Mouse (Mus musculus) limb, embryonic 12.5 days (tissue): Measurements from ENCODE around the gene Vipr1. TPM values are rescaled to one million over a fixed set of nuclear protein-coding genes. Genes with fewer than 3 reads are reported as not detected.

ENCODE experiments used
- ATAC-seq: fragments of 200-750 bp; cut with Nextera tagmentation; 2 replicates; pipeline ENCODE4 v1.8.0; 2017; ENCODE audit warnings: low read depth, moderate TSS enrichment; ENCODE audit not compliant: insufficient number of reproducible peaks, insufficient read depth, low FRiP score, low TSS enrichment
- H3K27ac ChIP-seq: fragments of 300-500 bp; sonication (generic); 2 replicates; pipeline ENCODE4 v1.5.1; 2016; ENCODE audit warnings: mild to moderate bottlenecking, moderate library complexity
- H3K27me3 ChIP-seq: fragments of 300-500 bp; sonication (generic); 2 replicates; pipeline ENCODE4 v1.6.1; 2016; ENCODE audit warnings: mild to moderate bottlenecking, moderate library complexity
- H3K36me3 ChIP-seq: fragments of 300-500 bp; sonication (generic); 2 replicates; pipeline ENCODE4 v1.6.1; 2016; ENCODE audit warnings: mild to moderate bottlenecking, moderate library complexity
- H3K4me1 ChIP-seq: fragments of 300-500 bp; sonication (generic); replicated peaks from 2 replicates; pipeline ENCODE4 v1.6.1; 2016
- H3K4me2 ChIP-seq: fragments of 300-500 bp; sonication (generic); 2 replicates; pipeline ENCODE4 v1.6.1; 2016; ENCODE audit warnings: mild to moderate bottlenecking, moderate library complexity
- H3K4me3 ChIP-seq: fragments of 300-500 bp; sonication (generic); replicated peaks from 2 replicates; pipeline ENCODE4 v1.5.1; 2016; ENCODE audit warnings: mild to moderate bottlenecking
- H3K9ac ChIP-seq: fragments of 300-500 bp; sonication (generic); replicated peaks from 2 replicates; pipeline ENCODE4 v1.6.1; 2016; ENCODE audit warnings: mild to moderate bottlenecking, moderate library complexity
- H3K9me3 ChIP-seq: fragments of 300-500 bp; sonication (generic); 2 replicates; pipeline ENCODE4 v1.6.1; 2016; ENCODE audit warnings: mild to moderate bottlenecking, moderate library complexity
- WGBS: fragments of 180-500 bp; shearing (Covaris S2); methylation state at CpG from one replicate; pipeline ENCODE4 v1.1.7; 2016; 5-methylcytosine and 5-hydroxymethylcytosine counted together
- polyA plus RNA-seq: library from polyadenylated mRNA; unstranded; fragments of >200 nt; fragmentation: Nextera tagmentation; extraction: Ambion mirVana; gene quantifications from 2 replicates; pipeline ENCODE4 v1.2.1, GENCODE M21; 2016

The Vipr1 gene
- polyA plus RNA-seq, 1 experiment from 2014 or later = 1.1 TPM

DNA sequence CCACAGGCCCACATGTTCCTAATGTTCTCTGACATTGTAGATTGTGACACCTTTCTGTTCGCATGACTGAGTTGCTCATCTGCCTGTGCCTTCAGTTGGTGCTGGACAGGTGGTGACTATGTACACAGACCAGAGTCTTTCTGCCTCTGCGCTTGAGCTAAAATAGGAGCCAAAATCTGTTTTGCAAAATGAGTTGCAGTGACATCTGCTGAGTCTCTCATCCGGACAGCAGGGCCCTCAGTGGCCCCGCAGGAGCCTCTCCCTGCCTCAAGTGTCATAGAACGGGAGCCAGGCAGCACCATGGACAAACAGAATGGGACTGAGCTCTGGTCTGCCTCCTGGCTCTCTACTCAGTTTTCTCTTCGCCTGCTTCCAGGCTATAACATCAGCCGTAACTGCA lies 17.3 kb downstream of the Vipr1 start:
- no peak overlapping the region for H3K9ac ChIP-seq
- no peaks in the 10 kb centered on the region for H3K36me3 ChIP-seq
- peaks cover 14% of the 10 kb centered on the region for H3K4me1 ChIP-seq
- no peaks in the 10 kb centered on the region for H3K9me3 ChIP-seq
- 74% methylated on average over 7 of the region's 7 CpGs for WGBS
- ATAC-seq = no peak
- no peak overlapping the region for H3K27ac ChIP-seq
- H3K27me3 ChIP-seq = peaks cover 40% of the 10 kb centered on the region
- no peak overlapping the region for H3K4me2 ChIP-seq
- H3K4me3 ChIP-seq = no peak overlapping the region

DNA sequence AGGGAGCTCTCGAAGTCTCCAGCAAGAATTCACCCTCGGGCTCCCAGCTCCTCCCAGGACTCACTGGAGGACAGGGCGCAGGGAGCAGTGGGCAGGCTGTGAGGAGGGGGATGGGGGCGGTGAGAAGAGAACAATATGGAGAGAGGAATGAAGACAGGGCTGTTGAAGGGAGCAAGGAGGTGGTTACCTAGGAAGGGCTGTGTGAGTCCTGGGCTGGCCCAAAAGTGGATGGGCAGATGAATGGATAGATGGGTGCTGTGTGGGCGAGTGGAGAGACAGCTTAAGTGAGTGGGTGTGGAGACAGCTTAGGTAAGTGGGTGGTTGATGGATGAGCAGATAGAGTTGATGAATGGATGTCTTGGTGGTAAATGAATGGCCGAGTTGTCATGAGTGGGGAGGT lies 21.0 kb downstream of the Vipr1 start:
- no peak for ATAC-seq
- no peak overlapping the region for H3K4me2 ChIP-seq
- no peak overlapping the region for H3K27ac ChIP-seq
- H3K9ac ChIP-seq = no peak overlapping the region
- H3K36me3 ChIP-seq = no peaks in the 10 kb centered on the region
- 73% methylated on average over 6 of the region's 6 CpGs for WGBS
- H3K9me3 ChIP-seq = no peaks in the 10 kb centered on the region
- no peak overlapping the region for H3K4me3 ChIP-seq
- peaks cover 6% of the 10 kb centered on the region for H3K4me1 ChIP-seq
- peaks cover 57% of the 10 kb centered on the region for H3K27me3 ChIP-seq

DNA sequence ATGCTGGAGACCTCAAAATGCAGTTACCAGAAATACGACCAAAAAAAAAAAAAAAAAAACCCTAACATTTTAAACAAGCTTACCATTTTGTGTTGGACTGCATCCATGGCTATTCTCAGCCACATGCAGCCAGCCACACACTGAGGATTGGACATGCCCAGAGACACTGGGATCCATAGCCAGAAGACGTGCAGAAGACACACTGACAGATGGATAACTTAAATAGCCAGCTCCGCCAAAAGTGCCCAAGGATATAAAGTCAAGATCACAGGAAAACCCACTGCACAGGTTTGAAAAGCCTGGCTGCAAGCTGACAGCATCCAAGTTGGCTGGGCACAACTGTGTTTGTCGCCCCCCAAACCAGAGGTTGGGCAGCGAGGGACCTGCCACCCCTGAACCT lies 21.6 kb downstream of the Vipr1 start:
- no peak overlapping the region for H3K27ac ChIP-seq
- H3K9me3 ChIP-seq = no peaks in the 10 kb centered on the region
- H3K4me1 ChIP-seq = peaks cover 12% of the 10 kb centered on the region
- ATAC-seq = no peak
- H3K4me2 ChIP-seq = no peak overlapping the region
- no peak overlapping the region for H3K9ac ChIP-seq
- WGBS = 80% methylated on average over 5 of the region's 5 CpGs
- H3K4me3 ChIP-seq = no peak overlapping the region
- peaks cover 57% of the 10 kb centered on the region for H3K27me3 ChIP-seq
- H3K36me3 ChIP-seq = no peaks in the 10 kb centered on the region

DNA sequence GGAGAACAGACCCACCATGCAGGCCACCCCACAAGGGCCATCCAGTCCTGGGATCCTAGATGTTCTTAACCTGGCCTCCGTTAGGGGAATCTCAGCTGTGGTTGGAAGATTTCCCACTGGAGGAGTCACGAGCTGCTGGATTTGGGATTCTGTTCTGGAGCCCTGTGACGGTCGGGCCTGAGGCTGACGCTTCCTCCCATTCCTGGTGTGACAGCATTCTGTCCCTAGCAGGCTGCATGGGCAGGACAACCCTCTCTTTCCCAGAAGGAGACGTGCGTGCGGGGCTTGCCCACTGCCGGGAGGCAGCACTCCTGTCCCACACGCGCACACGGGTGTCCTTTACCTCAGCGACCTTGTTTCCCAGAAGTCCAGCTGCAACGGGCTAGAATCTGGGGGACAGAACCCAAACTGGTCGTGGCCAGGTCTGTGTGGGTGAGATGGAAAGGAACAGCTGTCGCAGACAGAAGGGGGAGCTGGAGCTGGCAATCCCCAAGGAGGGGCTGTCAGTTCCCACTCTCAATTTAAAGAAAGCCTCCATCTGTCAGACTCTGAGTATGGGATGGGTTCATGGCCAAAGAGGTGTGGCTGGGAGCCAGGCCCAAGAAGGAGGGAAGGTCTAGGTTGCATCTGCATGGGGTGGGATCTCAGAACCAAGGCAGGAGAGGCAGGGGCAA lies 24.6 kb downstream of the Vipr1 start:
- 73% methylated on average over 16 of the region's 16 CpGs for WGBS

DNA sequence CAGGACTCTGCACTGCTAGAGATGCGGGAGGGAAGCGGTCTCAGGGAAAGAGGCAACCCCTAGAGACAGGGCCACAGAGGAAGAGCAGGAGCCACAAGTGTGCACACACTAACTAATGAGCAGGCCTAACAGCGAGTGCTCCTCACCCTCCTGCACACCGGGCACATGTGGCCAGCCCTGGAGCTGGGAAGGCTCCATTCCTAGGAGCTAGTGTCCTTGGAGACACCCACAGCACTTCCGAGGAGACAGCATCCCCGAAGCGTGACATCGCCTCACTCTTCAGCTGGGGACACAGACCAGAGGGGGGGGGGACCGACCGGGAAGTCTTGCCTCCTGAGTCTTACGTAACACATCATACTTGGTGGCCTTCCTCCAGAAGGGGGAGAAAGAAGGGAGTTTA lies 25.3 kb downstream of the Vipr1 start:
- no peak overlapping the region for H3K27ac ChIP-seq
- H3K4me2 ChIP-seq = no peak overlapping the region
- WGBS = 86% methylated on average over 11 of the region's 11 CpGs
- no peak overlapping the region for H3K4me3 ChIP-seq
- peaks cover 63% of the 10 kb centered on the region for H3K27me3 ChIP-seq
- H3K9ac ChIP-seq = no peak overlapping the region
- peaks cover 25% of the 10 kb centered on the region for H3K4me1 ChIP-seq
- no peaks in the 10 kb centered on the region for H3K36me3 ChIP-seq
- no peaks in the 10 kb centered on the region for H3K9me3 ChIP-seq
- no peak for ATAC-seq

More for the DNA sequence above, 24.6 kb downstream of the Vipr1 start:
- peaks cover 63% of the 10 kb centered on the region for H3K27me3 ChIP-seq
- H3K4me2 ChIP-seq = no peak overlapping the region
- no peak overlapping the region for H3K4me3 ChIP-seq
- 0 out of 2 replicates have a peak overlapping the region, but pooled peaks have one; percentile 29 for H3K27ac ChIP-seq
- H3K9me3 ChIP-seq = no peaks in the 10 kb centered on the region
- ATAC-seq = no peak
- peak overlapping the region; percentile 37; the same call in 1 of the 2 replicates for H3K9ac ChIP-seq
- peaks cover 22% of the 10 kb centered on the region for H3K4me1 ChIP-seq
- H3K36me3 ChIP-seq = no peaks in the 10 kb centered on the region

DNA sequence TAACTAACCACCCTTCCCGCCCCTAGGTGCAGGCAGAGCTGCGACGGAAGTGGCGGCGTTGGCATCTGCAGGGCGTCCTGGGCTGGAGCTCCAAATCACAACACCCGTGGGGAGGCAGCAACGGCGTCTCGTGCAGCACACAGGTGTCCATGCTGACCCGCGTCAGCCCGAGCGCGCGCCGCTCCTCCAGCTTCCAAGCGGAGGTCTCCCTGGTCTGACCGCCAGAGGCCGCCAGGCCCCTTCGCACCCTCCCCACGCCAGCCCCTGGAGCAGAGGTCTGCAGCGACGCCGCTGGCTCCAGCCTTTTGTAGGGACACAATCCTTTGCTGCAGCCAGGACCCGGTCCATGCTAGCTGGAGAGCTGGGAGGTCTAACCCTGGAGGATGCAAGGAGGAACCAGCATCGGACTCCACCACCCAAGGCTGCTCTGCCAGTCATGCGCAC lies 26.9 kb downstream of the Vipr1 start:
- Histone ChIP-seq H3K4me3 (peak overlapping the region; percentile 33), H3K36me3 (no peaks in the 10 kb centered on the region), H3K9ac (peak overlapping the region; percentile 34), H3K4me1 (peaks cover 25% of the 10 kb centered on the region), H3K9me3 (no peaks in the 10 kb centered on the region), H3K27ac (no peak overlapping the region), H3K27me3 (peaks cover 59% of the 10 kb centered on the region), H3K4me2 (peak overlapping the region; percentile 59)
- WGBS = 1% methylated on average over 28 of the region's 28 CpGs
- ATAC-seq = peak; percentile 33; the same call in 1 of the 2 replicates

DNA sequence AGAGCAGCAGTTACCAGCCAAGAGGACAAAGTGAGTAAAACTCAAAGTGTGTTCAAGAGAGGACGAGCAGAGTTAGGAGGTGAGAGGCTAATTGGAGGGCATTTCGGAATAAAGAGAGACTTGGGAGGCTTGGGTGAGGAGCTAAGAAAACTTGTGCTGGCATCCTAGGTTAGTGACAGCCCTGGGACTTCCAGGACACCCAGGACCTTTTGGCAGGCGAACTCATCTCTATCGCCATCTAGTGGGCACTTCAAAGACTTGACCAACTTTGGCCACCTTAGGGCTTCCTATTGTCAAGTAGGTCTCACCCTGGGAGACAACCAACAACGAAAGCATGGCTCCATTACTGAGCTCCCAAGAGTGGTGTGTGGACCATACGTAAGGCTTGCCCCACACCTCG lies 28.8 kb downstream of the Vipr1 start:
- no peak overlapping the region for H3K4me2 ChIP-seq
- no peak overlapping the region for H3K9ac ChIP-seq
- H3K27me3 ChIP-seq = peaks cover 49% of the 10 kb centered on the region
- H3K4me1 ChIP-seq = peaks cover 25% of the 10 kb centered on the region
- H3K4me3 ChIP-seq = no peak overlapping the region
- H3K36me3 ChIP-seq = no peaks in the 10 kb centered on the region
- no peaks in the 10 kb centered on the region for H3K9me3 ChIP-seq
- H3K27ac ChIP-seq = no peak overlapping the region
- no peak for ATAC-seq
- WGBS = 23% methylated on average over 7 of the region's 7 CpGs

DNA sequence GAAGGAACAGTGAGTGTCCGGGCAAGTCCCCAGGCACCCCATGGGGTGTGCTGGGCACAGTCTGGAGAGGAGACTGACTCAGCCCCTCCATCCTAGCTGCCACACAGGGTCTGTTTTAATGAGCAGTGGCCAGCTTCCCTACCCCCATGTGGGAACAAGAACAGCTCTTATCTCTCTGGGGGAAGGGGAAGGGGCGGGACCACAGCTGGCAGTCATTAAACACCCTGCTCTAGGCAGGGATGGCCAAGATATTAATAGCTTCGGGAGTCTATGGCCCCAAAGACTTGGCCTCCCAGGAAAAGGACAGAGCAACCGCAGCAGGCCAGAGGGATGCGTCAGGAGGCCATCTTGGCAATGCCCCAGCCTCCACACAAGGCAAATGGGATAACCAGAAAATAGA lies 29.8 kb downstream of the Vipr1 start:
- H3K9ac ChIP-seq = no peak overlapping the region
- WGBS = 51% methylated on average over 5 of the region's 5 CpGs
- no peak overlapping the region for H3K4me3 ChIP-seq
- H3K9me3 ChIP-seq = no peaks in the 10 kb centered on the region
- no peaks in the 10 kb centered on the region for H3K36me3 ChIP-seq
- no peak overlapping the region for H3K27ac ChIP-seq
- no peak for ATAC-seq
- no peak overlapping the region for H3K4me2 ChIP-seq
- H3K4me1 ChIP-seq = peaks cover 19% of the 10 kb centered on the region
- H3K27me3 ChIP-seq = peaks cover 40% of the 10 kb centered on the region

DNA sequence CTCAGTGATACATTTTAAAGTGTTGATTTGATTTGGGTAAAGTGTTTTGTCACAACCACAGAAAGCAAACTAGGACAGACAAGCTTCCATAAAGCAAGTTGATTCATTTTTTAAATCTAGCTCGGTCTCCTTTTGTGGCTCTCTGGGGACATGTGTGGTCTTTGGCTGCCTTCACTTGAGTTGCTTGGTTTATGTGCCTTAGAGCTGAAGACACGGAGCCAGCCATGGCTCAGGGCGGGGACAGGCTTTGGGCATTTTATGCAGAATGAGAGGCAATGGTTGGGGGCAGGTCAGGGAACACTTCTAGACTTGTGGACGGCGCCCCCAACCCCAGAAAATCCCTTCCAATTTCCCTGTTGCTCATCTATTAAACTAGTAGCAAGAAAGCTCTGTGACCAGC lies 31.2 kb downstream of the Vipr1 start:
- no peak overlapping the region for H3K9ac ChIP-seq
- peaks cover 17% of the 10 kb centered on the region for H3K4me1 ChIP-seq
- no peaks in the 10 kb centered on the region for H3K36me3 ChIP-seq
- H3K27ac ChIP-seq = no peak overlapping the region
- no peak for ATAC-seq
- H3K9me3 ChIP-seq = no peaks in the 10 kb centered on the region
- H3K4me3 ChIP-seq = no peak overlapping the region
- no peak overlapping the region for H3K4me2 ChIP-seq
- H3K27me3 ChIP-seq = peaks cover 35% of the 10 kb centered on the region
- WGBS = 79% methylated on average over 5 of the region's 5 CpGs

DNA sequence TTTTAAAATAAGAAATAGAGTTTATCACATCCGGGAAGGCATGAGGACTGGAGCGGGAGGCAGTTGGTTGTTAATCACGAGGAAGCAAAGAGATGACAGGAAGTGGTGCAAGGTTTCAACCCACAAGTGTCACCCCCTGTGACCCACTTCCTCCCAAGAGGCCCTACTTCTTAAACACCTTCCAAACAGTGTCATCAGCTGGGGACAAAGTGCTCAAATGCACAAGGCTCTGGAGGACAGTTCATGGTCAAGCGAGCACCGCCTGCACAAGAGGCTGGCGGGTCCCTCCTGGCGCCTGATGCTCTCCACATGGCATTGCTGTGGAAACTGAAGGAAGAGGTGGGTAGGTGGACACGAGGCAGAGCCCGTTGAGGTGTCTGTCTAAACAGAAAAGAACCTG lies 32.5 kb downstream of the Vipr1 start:
- no peak overlapping the region for H3K9ac ChIP-seq
- no peak overlapping the region for H3K27ac ChIP-seq
- no peaks in the 10 kb centered on the region for H3K9me3 ChIP-seq
- no peak overlapping the region for H3K4me2 ChIP-seq
- no peak overlapping the region for H3K4me3 ChIP-seq
- ATAC-seq = no peak
- 83% methylated on average over 9 of the region's 9 CpGs for WGBS
- no peaks in the 10 kb centered on the region for H3K36me3 ChIP-seq
- H3K4me1 ChIP-seq = peaks cover 10% of the 10 kb centered on the region
- H3K27me3 ChIP-seq = peaks cover 22% of the 10 kb centered on the region

DNA sequence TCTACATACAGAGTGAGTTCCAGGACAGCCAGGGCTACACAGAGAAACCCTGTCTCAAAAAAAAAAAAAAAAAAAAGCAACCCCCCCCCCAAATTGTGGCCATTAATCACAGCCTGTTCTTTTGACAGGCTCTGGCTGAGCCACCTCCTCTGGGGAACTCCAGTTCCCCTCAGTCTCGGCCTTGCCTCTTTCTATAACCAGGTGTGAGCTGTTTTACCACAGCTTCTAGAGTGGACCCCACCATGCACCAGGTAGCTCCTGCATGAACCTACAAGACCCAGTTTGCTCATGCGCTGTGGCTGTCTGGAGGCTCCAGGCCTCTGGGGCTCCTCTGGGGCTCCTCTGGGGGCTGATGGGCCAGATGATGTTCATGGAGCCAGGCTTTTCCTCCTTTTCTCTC lies 33.0 kb downstream of the Vipr1 start:
- Histone ChIP-seq H3K4me2 (no peak overlapping the region), H3K9ac (no peak overlapping the region), H3K27ac (no peak overlapping the region), H3K27me3 (peaks cover 19% of the 10 kb centered on the region), H3K4me1 (peaks cover 8% of the 10 kb centered on the region; the same call in 1 of the 2 replicates), H3K36me3 (no peaks in the 10 kb centered on the region), H3K9me3 (no peaks in the 10 kb centered on the region), H3K4me3 (no peak overlapping the region)
- 79% methylated on average over 2 of the region's 2 CpGs for WGBS
- no peak for ATAC-seq

DNA sequence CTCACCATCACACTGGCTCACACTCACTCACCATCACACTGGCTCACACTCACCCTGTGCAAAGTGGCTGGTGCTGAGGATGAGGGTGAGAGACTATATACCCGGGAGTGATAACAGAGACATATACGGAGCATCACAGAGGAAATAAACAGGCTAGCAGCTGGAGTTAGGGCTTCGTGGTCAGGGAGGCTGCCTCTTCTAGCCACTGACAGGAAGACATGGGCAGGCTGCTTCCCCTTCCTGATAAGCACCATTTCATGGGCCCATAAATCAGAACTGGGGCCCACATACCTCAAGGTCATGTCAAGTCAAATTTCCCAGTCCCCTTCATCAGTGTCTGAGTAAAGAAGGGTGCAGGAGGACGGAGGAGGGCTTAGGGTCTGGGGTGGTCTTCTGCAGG lies 34.6 kb downstream of the Vipr1 start:
- H3K4me2 ChIP-seq = no peak overlapping the region
- no peak overlapping the region for H3K27ac ChIP-seq
- WGBS = 66% methylated on average over 4 of the region's 4 CpGs
- peaks cover 4% of the 10 kb centered on the region; the same call in 1 of the 2 replicates for H3K36me3 ChIP-seq
- H3K27me3 ChIP-seq = peaks cover 12% of the 10 kb centered on the region
- ATAC-seq = no peak
- no peaks in the 10 kb centered on the region for H3K9me3 ChIP-seq
- H3K9ac ChIP-seq = no peak overlapping the region
- no peak overlapping the region for H3K4me3 ChIP-seq
- peaks cover 11% of the 10 kb centered on the region; the same call in 1 of the 2 replicates for H3K4me1 ChIP-seq
